Mouse (Mus musculus) neutrophil, adult 83 days (primary cell): ENCODE results near the gene Fam205c. TPM values are rescaled to one million over a fixed set of nuclear protein-coding genes. Genes with fewer than 3 reads are reported as not detected.

Experiments used
- total RNA-seq, 2 experiments: library from RNA; stranded (reverse); gene quantifications; one replicate each; pipeline ENCODE4 v1.2.4; 2023

Fam205c gene
- total RNA-seq, result not detected

DNA sequence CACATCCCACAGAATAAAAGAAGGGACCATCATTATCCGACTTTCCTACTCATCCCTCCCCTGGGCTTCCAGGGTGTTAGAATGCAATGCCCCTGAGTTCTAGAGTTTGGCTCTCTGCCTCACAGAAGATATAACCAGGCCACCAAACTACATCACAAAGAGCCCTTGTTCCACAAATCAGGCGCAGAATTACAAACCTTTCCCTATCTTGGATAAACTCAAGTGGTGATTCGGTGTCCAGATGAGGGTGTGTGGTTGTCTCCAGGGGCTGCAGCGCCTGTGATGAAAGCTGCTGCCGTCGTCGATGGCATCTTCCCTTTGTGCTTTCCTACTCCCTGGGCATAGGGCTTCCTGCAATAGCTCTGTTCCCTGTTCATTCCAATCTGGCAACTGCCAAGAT lies at the start of gene Fam205c:
TSS of gene Fam205c (minus strand) at position 101 of the 400 bp plus-strand sequence.

DNA sequence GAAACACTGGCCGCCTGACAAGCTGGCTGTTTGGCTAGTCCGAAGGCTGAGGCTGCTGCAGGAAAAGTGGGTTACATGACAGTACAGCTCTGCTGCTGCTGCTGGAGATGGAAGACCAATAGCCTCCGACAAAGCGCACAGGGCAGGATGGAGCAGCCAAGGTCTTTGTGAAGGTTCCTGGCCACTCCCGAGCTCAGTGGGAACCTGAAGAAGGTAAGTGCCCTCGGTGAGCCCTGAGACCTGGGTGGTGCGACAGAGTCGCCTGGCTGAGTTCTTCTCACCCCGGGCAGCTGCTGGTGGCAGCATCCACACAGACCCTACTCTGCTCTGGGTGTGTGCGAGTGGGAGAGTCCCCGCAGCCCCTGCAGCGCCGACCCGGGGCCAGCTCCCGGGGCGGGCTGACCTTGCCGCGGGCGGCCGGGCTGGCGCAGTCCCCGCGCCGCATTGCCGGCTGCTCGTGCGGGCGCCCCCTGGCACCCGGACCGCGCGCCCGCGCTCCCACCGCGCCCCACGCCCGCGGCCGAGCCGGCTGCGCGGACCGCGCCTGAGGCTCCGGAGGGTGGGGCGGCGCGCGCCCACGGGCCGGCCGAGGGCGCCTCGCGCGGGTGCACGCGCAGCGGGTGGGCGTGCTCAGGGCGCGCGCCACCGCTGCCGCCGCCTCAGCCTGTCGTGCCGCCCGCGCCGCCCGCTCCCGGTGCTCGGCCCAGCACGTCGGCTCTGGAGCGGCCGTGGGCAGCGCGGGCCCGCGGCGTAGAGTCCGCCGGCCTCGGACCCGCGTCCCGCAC lies 42.8 kb upstream of the Fam205c start, which contains the start of gene Phf24:
TSS of gene Phf24 (plus strand) at position 44 of the 785 bp plus-strand sequence.

DNA sequence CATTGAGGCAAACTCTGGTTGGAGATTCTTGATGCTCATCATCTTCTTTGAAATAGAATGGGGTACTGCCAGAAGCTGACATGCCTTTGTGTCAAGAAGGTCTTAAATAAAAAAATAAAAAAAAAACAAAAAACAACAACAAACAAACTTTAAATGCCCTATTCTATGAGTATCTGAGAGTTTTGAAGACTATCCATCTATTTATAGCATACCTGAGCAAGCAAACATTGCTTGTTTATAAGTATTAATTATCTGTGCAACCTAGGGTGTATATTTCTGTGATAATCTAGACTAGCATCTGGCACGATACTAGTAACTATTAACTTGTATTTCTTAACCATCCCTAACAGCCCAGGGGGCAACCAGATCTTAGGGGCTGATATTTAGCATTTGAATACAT lies 17.4 kb downstream of the Fam205c start, which contains the start of gene Gm12394:
TSS of gene Gm12394 (minus strand) at position 101 of the 400 bp plus-strand sequence.

DNA sequence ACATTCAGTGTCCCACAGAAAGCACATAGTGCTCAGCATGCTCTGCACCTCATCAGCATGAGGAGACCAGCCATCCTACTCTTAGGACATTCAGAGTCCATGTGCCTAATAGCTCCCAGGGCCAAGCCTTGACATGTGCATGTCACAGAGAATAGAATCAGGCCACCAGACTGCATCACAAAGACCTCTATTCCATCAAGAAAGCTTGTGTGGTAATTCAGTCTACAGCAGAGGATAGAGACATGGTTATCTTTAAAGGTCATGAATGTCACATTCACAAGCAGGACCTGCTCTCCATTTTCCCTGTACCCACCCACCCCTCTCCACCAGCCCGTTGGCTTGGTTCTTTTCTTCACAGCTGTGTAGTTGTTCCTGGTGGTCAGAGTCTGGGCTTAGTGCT lies 20.2 kb downstream of the Fam205c start, which contains the start of gene Fam205a1:
TSS of gene Fam205a1 (minus strand) at position 101 of the 400 bp plus-strand sequence.

Other genes starting within 250 kb of the Fam205c start
- gene Gm2564, start 244.5 kb downstream of the Fam205c start, total RNA-seq, result not detected
- not detected for gene Ccl27b, start 219.0 kb downstream of the Fam205c start, total RNA-seq
- gene Il11ra2, start 212.3 kb downstream of the Fam205c start, total RNA-seq, result not detected
- gene 4930578G10Rik, start 138.7 kb downstream of the Fam205c start, total RNA-seq, result not detected
- gene Ccl19, start 117.7 kb downstream of the Fam205c start, total RNA-seq, result not detected
- gene Ccl21a, start 100.2 kb downstream of the Fam205c start, total RNA-seq, result not detected
- not detected for gene Fam205a1, start 20.3 kb downstream of the Fam205c start, total RNA-seq
- gene Gm12394, start 17.5 kb downstream of the Fam205c start, total RNA-seq, result not detected
- gene Phf24, start 42.4 kb upstream of the Fam205c start, total RNA-seq, result not detected
- 1 to 10 TPM; 4.1 to 5.1 TPM for gene Dnajb5, start 75.6 kb upstream of the Fam205c start, total RNA-seq
- not detected for gene 1700022I11Rik, start 95.4 kb upstream of the Fam205c start, total RNA-seq
- gene Vcp, start 126.3 kb upstream of the Fam205c start, total RNA-seq, result 100 to 1,000 TPM in 1 of 2 experiments, 10 to 100 TPM in 1; 97.1 to 107 TPM
- gene Fancg, start 136.3 kb upstream of the Fam205c start, total RNA-seq, result 10 to 100 TPM; 18.4 to 28.1 TPM
- gene Pigo, start 151.6 kb upstream of the Fam205c start, total RNA-seq, result 10 to 100 TPM; 13.7 to 16.0 TPM
- gene Stoml2, start 157.5 kb upstream of the Fam205c start, total RNA-seq, result 10 to 100 TPM; 49.0 to 52.8 TPM
- 10 to 100 TPM; 48.7 to 59.6 TPM for gene Fam214b, start 172.0 kb upstream of the Fam205c start, total RNA-seq
- gene Unc13b, start 184.7 kb upstream of the Fam205c start, total RNA-seq, result under 1 TPM; 0.09 to 0.53 TPM